Mouse (Mus musculus) gastrocnemius, postnatal 14 days (tissue): ENCODE measurements at regions not wholly inside any gene's neighbourhood (a gene's known extent, or its start where the extent isn't known, plus 50 kb on each side); places are given as distances from the start of the nearest gene placed in this dataset.

ENCODE experiments used
- DNase-seq: peaks from one replicate; pipeline ENCODE4 v3.0.0; 2021; ENCODE audit warnings: mixed read lengths
- intact Hi-C: fragments of 180-260 bp; cut with DNase I; formaldehyde crosslinking; loops from one replicate; pipeline ENCODE4 v1.15.1; 2025; ENCODE audit warnings: low total_unique reads

DNA sequence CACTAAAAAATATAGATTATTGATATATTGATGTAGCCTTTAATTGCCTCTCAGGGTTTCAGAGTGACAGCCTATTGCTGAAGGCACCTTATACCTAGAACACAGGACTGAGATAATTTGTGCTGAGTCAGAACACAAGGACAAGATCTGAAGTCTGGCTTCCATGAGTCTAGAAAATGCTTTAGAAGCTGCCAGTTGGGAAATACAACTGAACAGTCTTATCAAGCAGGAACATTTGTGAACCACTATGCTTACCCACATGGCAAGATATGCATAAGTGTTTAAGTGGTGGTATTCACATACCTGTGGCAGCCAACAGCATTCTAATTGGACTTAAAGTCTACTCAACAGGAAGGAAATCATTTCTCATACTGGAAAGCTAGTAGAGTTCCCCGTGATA is 202.1 kb upstream of the Tpm3-rs7 start:
- intact Hi-C loops, result no loop called here
- no peak for DNase-seq

DNA sequence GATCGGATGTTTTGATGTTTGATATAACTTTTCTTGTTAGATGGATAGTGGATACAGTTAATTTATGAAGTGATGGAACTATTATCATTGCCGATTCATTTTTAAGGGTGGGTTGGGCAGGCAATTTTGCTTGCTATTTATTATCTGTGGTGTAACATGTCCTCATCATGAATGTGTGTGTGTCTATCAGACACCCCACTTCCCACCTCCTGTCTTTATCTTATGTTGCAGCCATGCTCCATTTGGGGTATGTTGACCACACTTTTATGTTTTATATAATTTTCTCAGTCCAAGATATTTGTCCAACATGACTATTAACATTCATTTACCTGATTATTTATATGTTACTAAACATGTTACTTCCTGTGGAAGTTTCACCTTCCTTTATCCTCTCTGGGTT is 175.6 kb upstream of the Tpm3-rs7 start:
- DNase-seq, result no peak
- intact Hi-C loops, result no loop called here

DNA sequence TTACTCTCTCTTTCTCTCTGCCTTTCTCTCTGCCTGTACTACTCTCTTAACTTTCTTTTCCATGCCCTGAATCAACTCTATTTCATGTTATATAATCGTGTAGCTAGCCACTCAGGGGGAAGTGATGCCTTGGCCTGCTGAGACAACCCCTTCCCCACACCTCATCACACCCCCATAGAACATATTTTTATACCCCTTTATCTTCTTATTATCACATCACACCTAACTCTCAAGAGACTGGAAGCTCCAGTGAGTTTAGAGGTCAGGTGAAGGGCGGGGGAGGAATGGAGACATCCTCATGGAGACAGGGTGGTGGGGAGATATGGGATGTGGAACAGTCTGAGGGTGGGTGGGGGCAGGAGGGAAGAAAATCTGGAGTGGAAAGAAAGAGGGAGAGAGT is 145.8 kb upstream of the Tpm3-rs7 start:
- intact Hi-C loops, result no loop called here
- no peak for DNase-seq

DNA sequence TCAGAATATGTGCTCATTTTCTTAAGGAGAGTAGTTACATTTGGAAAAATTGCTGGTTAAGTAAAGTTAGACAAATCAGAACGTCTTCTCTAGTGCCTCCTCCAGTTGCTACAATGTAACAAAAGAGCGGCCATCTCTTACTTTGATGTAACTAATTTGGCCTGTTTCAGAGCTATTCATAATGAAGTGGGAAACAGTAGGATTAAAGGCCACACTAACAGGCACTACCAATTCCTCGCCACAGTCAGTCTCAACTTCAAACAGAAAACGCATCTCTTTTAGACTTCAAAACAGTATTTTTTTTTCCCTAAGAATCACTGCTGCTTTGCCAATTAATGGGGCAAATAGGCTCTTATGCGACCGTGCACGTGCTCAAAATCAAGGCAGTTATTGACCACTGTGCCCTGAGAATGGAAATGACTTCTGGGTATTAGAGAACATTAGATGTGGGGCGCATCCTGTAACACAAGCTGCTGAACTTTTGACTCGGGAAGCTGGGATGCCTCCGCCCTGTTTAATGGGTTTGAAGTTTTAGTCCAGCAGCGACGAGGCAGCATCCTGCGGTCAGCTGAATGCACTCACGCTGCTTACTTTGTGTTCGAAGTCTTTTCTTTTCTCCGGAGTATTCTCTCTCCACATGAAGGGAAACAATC is 131.9 kb upstream of the Tpm3-rs7 start:
- peak; percentile 3 for DNase-seq
- intact Hi-C loops, result no loop called here

DNA sequence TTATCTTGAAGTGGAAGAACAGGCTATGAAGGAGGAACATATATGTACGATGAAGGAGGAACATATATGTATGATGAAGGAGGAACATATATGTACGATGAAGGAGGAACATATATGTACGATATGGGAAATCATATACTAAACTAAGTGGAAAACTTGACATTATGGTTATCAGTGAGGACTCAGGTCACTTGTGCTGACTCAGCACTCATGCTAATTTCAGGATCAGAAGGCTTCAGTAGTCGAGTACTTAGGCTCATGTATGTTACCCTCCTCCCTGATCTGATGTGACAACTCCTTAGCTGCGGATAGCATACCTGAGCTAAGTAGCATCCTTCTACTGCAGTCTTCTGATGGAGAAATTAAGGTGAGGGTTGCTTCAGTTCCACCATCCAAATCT is 102.4 kb upstream of the Tpm3-rs7 start:
- no peak for DNase-seq
- intact Hi-C loops, result no loop called here
